Mouse (Mus musculus): Measurements from ENCODE around the gene Mad2l2.

DNA sequence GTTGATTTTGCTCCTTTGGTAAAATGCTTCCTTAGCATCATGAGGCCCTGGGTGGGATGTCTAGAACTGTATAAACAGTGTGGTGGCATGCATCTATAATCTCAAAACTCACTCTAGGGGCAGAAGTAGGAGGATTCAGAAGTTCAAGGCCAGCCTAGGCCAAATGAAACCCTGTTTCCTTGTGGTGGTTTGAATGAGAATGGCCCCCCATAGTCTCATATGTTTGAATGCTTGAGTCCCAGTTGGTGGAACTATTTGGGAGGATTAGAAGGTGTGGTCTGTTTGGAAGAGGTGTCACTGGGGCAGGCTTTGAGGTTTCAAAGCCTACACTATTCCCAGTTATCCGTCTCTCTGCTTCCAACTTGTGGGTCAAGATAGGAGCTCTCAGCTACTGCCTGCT is 39.0 kb upstream of the Mad2l2 start:
- no peak for TF ChIP-seq EP300 (IDR thresholded peaks at IDR 0.05; ENCODE audit: low read depth)
- no peak for TF ChIP-seq CTCF (IDR thresholded peaks at IDR 0.05; ENCODE audit: low read depth)

Measured in liver, postnatal 0 days (tissue).